Mouse (Mus musculus): ENCODE measurements around the gene Fndc4. TPM values are rescaled to one million over a fixed set of nuclear protein-coding genes. Genes with fewer than 3 reads are reported as not detected.

Gene Fndc4
- 18.3 and 19.3 TPM in 2 replicates for polyA plus RNA-seq (2015; fragmentation: Nextera tagmentation; extraction: Ambion mirVana)

DNA sequence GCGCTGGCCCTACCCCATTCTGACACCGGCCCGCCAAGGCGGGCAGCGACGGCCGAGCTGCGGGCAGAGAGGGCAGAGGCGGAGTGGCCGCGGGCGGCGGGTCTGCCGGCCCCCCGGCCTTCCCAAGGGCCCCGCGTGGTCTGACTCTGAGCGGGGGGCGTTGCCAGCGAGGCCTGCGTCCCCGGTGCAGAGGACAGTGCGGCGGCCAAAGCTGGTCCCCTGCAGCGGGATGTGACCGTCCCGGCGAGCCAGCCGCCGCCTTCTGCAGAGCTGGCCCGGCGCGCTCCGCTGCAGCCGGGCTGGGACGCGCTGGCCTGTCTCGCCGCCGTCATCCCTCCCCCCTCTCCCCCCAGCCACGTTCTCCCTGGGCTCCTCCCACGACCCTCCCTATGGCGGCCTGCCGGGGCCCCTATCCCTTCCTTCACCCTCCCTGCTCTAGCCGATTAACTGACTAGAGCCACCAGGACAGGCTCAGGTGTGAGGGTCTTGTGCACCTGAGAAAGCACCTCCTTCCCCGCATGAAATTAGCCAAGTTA, at the start of gene Fndc4:
TSS of gene Fndc4 (minus strand) at position 475 of the 536 bp plus-strand sequence.
- ATAC-seq: peak; percentile 53
- Histone ChIP-seq H3K27ac (ENCODE audit: low read length) (peak within 1 kb of the TSS; percentile 23; the same call in 1 of the 2 replicates), H3K9me3 (ENCODE audit: control insufficient read depth, low read length) (no peaks in the 10 kb centered on the region), H3K27me3 (replicated peaks; ENCODE audit: control insufficient read depth, insufficient read depth, low read length) (no peaks in the 10 kb centered on the region), H3K9ac (ENCODE audit: low read depth, low read length) (peak within 1 kb of the TSS; percentile 88), H3K36me3 (ENCODE audit: control insufficient read depth, insufficient read depth, low read length) (no peaks in the 10 kb centered on the region), H3K4me2 (ENCODE audit: low read depth, low read length) (peak within 1 kb of the TSS; percentile 99), H3K4me3 (ENCODE audit: low read length) (peak within 1 kb of the TSS; percentile 64), H3K4me1 (ENCODE audit: control insufficient read depth, insufficient read depth, low read length) (peaks cover 12% of the 10 kb centered on the region)
- WGBS: under 1% methylated on average over 35 of the region's 46 CpGs

DNA sequence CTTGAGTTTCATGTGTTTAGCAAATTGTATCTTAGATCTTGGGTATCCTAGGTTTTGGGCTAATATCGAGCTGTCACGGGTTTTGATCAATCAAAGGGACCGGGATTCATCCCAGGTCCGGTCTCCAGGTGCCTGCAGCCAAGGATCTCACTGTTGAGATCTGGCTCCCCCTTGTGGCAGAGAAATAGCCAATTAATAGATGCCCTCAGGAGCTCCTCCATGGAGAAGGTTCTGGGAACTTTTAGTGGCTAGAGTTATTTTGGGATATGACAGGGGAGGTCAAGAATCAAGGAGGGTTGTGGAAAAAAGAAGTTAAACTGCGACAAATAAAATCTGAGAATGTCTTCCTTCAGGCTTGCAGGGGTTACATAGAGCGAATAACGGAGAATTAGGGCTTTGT, 32.4 kb upstream of the Fndc4 start:
- 30% methylated on average over 7 of the region's 7 CpGs for WGBS
- no peaks in the 10 kb centered on the region for H3K4me1 ChIP-seq (ENCODE audit: control insufficient read depth, insufficient read depth, low read length)
- no peak for ATAC-seq
- H3K9me3 ChIP-seq (ENCODE audit: control insufficient read depth, low read length): no peaks in the 10 kb centered on the region
- no peak overlapping the region for H3K4me3 ChIP-seq (ENCODE audit: low read length)
- H3K4me2 ChIP-seq (ENCODE audit: low read depth, low read length): no peak overlapping the region
- no peaks in the 10 kb centered on the region for H3K36me3 ChIP-seq (ENCODE audit: control insufficient read depth, insufficient read depth, low read length)
- H3K27ac ChIP-seq (ENCODE audit: low read length): no peak overlapping the region
- no peak overlapping the region for H3K9ac ChIP-seq (ENCODE audit: low read depth, low read length)
- no peaks in the 10 kb centered on the region for H3K27me3 ChIP-seq (replicated peaks; ENCODE audit: control insufficient read depth, insufficient read depth, low read length)

DNA sequence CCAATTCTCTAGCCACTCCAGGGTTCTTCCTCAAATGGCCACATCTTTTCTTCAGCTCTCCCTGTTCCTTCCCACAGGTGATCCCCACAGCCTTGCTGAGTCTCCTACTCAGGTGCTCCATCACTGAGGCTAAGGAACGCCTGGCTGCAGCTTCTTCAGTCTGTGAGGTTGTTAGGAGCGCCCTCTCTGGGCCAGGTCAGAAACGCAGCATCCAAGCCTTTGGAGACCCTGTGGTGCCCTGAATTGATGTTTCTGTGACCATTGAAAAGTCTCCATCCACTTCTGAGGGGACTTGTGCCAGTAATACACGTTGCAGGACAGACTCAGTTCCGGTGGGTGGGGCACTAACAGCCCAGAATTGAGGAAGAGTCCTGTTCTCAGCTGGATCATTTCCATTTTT, 31.0 kb upstream of the Fndc4 start:
- ATAC-seq: no peak
- Histone ChIP-seq H3K27ac (ENCODE audit: low read length) (no peak overlapping the region), H3K9me3 (ENCODE audit: control insufficient read depth, low read length) (no peaks in the 10 kb centered on the region), H3K4me3 (ENCODE audit: low read length) (no peak overlapping the region), H3K9ac (ENCODE audit: low read depth, low read length) (no peak overlapping the region), H3K4me2 (ENCODE audit: low read depth, low read length) (no peak overlapping the region), H3K36me3 (ENCODE audit: control insufficient read depth, insufficient read depth, low read length) (no peaks in the 10 kb centered on the region), H3K27me3 (replicated peaks; ENCODE audit: control insufficient read depth, insufficient read depth, low read length) (no peaks in the 10 kb centered on the region), H3K4me1 (ENCODE audit: control insufficient read depth, insufficient read depth, low read length) (no peaks in the 10 kb centered on the region)
- WGBS: 20% methylated on average over 5 of the region's 5 CpGs

DNA sequence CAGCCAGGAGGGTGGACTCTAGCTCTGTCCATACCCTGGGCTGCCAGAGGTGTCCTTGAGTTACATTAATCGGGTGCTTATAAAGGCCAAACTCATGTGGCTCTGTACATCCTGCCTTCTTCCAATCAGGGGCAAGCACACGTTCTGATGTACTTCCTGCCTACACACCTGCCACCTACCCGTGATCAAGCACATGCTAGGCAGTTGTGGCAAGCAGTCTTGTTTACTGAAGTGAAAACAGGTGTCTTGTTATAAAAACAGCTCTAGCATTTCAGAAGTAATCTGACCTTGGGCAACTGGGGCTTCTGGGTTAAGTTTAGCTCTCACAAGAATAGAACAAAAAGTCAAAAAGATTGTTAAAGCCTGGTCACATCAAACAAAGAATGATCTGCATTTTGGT, 28.2 kb upstream of the Fndc4 start:
- ATAC-seq: no peak
- H3K4me2 ChIP-seq (ENCODE audit: low read depth, low read length): no peak overlapping the region
- WGBS: 67% methylated on average over 3 of the region's 3 CpGs
- no peaks in the 10 kb centered on the region for H3K36me3 ChIP-seq (ENCODE audit: control insufficient read depth, insufficient read depth, low read length)
- no peaks in the 10 kb centered on the region for H3K4me1 ChIP-seq (ENCODE audit: control insufficient read depth, insufficient read depth, low read length)
- H3K9me3 ChIP-seq (ENCODE audit: control insufficient read depth, low read length): no peaks in the 10 kb centered on the region
- no peak overlapping the region for H3K27ac ChIP-seq (ENCODE audit: low read length)
- no peak overlapping the region for H3K9ac ChIP-seq (ENCODE audit: low read depth, low read length)
- no peaks in the 10 kb centered on the region for H3K27me3 ChIP-seq (replicated peaks; ENCODE audit: control insufficient read depth, insufficient read depth, low read length)
- no peak overlapping the region for H3K4me3 ChIP-seq (ENCODE audit: low read length)

DNA sequence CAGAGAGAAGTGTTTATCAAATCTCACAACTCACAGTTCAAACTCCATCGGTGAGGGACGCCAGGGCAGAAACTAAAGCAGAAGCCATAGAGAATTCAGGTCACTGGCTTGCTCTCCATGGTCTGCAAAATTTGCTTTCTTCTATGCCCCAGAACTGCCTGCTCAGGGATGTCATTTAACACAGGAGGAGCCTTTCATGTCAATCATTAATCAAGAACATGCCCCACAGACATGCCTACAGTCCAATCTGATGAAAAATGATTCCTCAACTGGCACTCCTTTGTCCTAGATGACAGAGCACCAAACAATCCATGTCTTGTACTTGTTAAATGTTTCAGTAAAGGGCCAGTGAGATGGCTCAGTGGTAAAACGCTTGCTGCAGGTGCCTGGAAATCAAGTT, 26.9 kb upstream of the Fndc4 start:
- no peaks in the 10 kb centered on the region for H3K36me3 ChIP-seq (ENCODE audit: control insufficient read depth, insufficient read depth, low read length)
- no peaks in the 10 kb centered on the region for H3K4me1 ChIP-seq (ENCODE audit: control insufficient read depth, insufficient read depth, low read length)
- no peaks in the 10 kb centered on the region for H3K9me3 ChIP-seq (ENCODE audit: control insufficient read depth, low read length)
- H3K4me3 ChIP-seq (ENCODE audit: low read length): no peak overlapping the region
- H3K9ac ChIP-seq (ENCODE audit: low read depth, low read length): no peak overlapping the region
- no peaks in the 10 kb centered on the region for H3K27me3 ChIP-seq (replicated peaks; ENCODE audit: control insufficient read depth, insufficient read depth, low read length)
- no peak for ATAC-seq
- WGBS: 79% methylated on average over 3 of the region's 3 CpGs
- no peak overlapping the region for H3K4me2 ChIP-seq (ENCODE audit: low read depth, low read length)
- H3K27ac ChIP-seq (ENCODE audit: low read length): no peak overlapping the region

DNA sequence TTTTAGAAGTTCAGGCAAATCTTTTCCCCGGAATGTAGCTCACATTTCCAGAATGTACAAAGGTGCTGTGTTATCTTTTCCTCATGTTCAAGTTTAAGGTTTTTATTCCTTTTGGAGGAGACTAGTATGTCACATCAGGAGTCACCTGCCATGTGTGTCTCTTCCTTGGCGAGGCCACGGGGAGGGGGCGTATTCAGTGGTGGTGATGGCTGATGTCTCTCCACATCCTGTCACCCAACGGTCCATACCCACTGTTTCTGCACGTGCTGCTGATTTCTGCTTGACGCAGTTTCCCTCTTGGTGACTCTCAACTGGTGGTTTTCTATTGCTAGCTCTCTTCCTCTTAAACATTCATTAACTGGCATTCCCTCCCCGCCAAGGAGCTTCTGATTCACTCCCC, 16.9 kb upstream of the Fndc4 start:
- 84% methylated on average over 8 of the region's 8 CpGs for WGBS
- H3K4me1 ChIP-seq (ENCODE audit: control insufficient read depth, insufficient read depth, low read length): no peaks in the 10 kb centered on the region
- no peaks in the 10 kb centered on the region for H3K9me3 ChIP-seq (ENCODE audit: control insufficient read depth, low read length)
- H3K27me3 ChIP-seq (replicated peaks; ENCODE audit: control insufficient read depth, insufficient read depth, low read length): no peaks in the 10 kb centered on the region
- H3K27ac ChIP-seq (ENCODE audit: low read length): no peak overlapping the region
- H3K4me2 ChIP-seq (ENCODE audit: low read depth, low read length): no peak overlapping the region
- ATAC-seq: no peak
- H3K9ac ChIP-seq (ENCODE audit: low read depth, low read length): no peak overlapping the region
- no peak overlapping the region for H3K4me3 ChIP-seq (ENCODE audit: low read length)
- H3K36me3 ChIP-seq (ENCODE audit: control insufficient read depth, insufficient read depth, low read length): no peaks in the 10 kb centered on the region

DNA sequence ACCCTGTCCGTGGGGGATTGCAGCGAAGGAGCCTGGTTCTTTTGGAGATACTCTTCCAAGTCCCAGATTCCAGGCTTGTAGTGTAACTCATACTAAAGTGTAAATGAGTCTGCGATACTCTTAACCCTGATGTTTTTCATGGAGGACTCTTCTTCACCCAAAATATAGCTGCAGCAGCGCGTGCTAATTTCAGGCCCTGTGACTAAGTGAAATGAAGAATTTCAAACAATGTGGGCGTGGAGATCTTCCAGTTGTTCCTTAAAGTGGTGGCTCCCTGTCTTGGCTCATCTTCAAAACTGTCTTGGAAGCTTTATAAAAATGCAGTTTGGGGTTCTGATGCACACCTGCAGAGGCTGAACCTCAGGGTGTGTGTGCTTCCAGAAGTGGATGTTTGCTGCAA, 7.2 kb upstream of the Fndc4 start:
- Histone ChIP-seq H3K36me3 (ENCODE audit: control insufficient read depth, insufficient read depth, low read length) (no peaks in the 10 kb centered on the region), H3K9me3 (ENCODE audit: control insufficient read depth, low read length) (no peaks in the 10 kb centered on the region), H3K4me1 (ENCODE audit: control insufficient read depth, insufficient read depth, low read length) (no peaks in the 10 kb centered on the region), H3K27me3 (replicated peaks; ENCODE audit: control insufficient read depth, insufficient read depth, low read length) (no peaks in the 10 kb centered on the region), H3K27ac (ENCODE audit: low read length) (no peak overlapping the region), H3K4me2 (ENCODE audit: low read depth, low read length) (no peak overlapping the region), H3K4me3 (ENCODE audit: low read length) (no peak overlapping the region), H3K9ac (ENCODE audit: low read depth, low read length) (no peak overlapping the region)
- WGBS: 83% methylated on average over 6 of the region's 6 CpGs
- no peak for ATAC-seq

DNA sequence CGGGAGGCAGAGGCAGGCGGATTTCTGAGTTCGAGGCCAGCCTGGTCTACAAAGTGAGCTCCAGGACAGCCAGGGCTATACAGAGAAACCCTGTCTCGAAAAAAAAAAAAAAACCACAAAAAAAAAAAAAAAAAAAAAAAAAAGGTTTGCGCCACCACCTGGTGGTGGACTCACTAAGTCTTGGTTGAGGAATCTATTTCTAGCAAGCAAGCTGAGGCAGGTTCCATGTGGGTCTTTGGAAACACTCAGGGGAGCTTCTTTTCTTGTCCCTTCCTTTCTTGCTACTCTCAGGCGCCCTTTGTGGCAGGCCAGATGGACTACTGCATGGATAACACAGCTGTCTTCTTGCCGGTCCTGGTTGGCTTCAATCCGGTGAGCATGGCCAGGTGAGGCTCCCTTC, 6.0 kb upstream of the Fndc4 start:
- Histone ChIP-seq H3K4me2 (ENCODE audit: low read depth, low read length) (no peak overlapping the region), H3K4me3 (ENCODE audit: low read length) (no peak overlapping the region), H3K4me1 (ENCODE audit: control insufficient read depth, insufficient read depth, low read length) (no peaks in the 10 kb centered on the region), H3K9me3 (ENCODE audit: control insufficient read depth, low read length) (no peaks in the 10 kb centered on the region), H3K27me3 (replicated peaks; ENCODE audit: control insufficient read depth, insufficient read depth, low read length) (no peaks in the 10 kb centered on the region), H3K9ac (ENCODE audit: low read depth, low read length) (no peak overlapping the region), H3K27ac (ENCODE audit: low read length) (no peak overlapping the region), H3K36me3 (ENCODE audit: control insufficient read depth, insufficient read depth, low read length) (no peaks in the 10 kb centered on the region)
- ATAC-seq: no peak
- WGBS: 73% methylated on average over 8 of the region's 8 CpGs

DNA sequence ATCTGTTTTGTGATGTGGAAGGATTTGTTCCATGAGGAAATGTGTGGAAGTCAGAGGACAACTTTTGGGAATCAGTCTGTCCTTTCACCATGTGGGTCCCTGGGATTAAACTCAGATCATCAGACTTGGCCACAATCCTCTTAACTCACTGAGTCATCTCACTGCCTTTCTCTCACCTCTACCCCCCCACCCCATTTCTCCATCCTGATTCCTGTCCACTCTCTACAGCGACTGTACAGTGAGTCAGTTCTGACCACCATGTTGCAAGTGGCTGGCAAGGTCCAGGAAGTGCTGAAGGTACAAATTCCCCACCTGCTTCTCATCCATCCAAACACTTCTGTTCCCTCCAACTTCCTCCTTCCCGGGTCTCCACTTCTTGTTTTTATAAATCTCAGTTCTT, 2.6 kb upstream of the Fndc4 start:
- ATAC-seq: no peak
- no peak overlapping the region for H3K27ac ChIP-seq (ENCODE audit: low read length)
- H3K4me3 ChIP-seq (ENCODE audit: low read length): no peak overlapping the region
- H3K4me1 ChIP-seq (ENCODE audit: control insufficient read depth, insufficient read depth, low read length): peaks cover 9% of the 10 kb centered on the region
- no peak overlapping the region for H3K9ac ChIP-seq (ENCODE audit: low read depth, low read length)
- H3K4me2 ChIP-seq (ENCODE audit: low read depth, low read length): no peak overlapping the region
- H3K9me3 ChIP-seq (ENCODE audit: control insufficient read depth, low read length): no peaks in the 10 kb centered on the region
- H3K27me3 ChIP-seq (replicated peaks; ENCODE audit: control insufficient read depth, insufficient read depth, low read length): no peaks in the 10 kb centered on the region
- H3K36me3 ChIP-seq (ENCODE audit: control insufficient read depth, insufficient read depth, low read length): no peaks in the 10 kb centered on the region
- 55% methylated on average over 2 of the region's 2 CpGs for WGBS

DNA sequence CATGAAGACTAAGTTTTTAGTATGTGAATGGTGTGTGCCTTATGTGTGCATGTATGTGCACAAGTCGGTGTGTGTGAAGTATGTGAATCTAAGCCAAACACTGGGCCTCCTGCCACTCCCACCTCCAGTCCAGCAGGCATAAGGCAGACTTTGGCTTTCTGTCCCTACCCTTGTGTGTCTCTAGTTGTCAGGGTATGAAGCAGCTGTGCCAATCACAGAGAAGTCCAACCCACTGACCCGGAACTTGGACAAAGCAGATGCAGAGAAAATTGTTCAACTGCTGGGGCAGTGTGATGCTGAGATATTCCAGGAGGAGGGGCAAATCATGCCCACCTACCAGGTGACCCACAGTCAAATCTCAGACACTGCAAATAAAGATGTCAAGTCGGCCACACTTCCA, 2.1 kb upstream of the Fndc4 start:
- H3K4me3 ChIP-seq (ENCODE audit: low read length): no peak overlapping the region
- 73% methylated on average over 3 of the region's 3 CpGs for WGBS
- ATAC-seq: no peak

More for the DNA sequence above, 2.1 kb upstream of the Fndc4 start:
- H3K27me3 ChIP-seq (replicated peaks; ENCODE audit: control insufficient read depth, insufficient read depth, low read length): no peaks in the 10 kb centered on the region
- H3K36me3 ChIP-seq (ENCODE audit: control insufficient read depth, insufficient read depth, low read length): no peaks in the 10 kb centered on the region
- H3K4me1 ChIP-seq (ENCODE audit: control insufficient read depth, insufficient read depth, low read length): peaks cover 9% of the 10 kb centered on the region
- no peaks in the 10 kb centered on the region for H3K9me3 ChIP-seq (ENCODE audit: control insufficient read depth, low read length)
- H3K9ac ChIP-seq (ENCODE audit: low read depth, low read length): no peak overlapping the region
- no peak overlapping the region for H3K27ac ChIP-seq (ENCODE audit: low read length)
- no peak overlapping the region for H3K4me2 ChIP-seq (ENCODE audit: low read depth, low read length)

Measured in intestine, embryonic 16.5 days (tissue).